Mouse (Mus musculus) olfactory bulb, adult 2 months (tissue): ENCODE measurements around the gene Tmem132a.

Experiments used
- CTCF ChIP-seq: fragments of 200-500 bp; IDR thresholded peaks from 2 replicates; pipeline ENCODE4 v1.5.1; 2012; ENCODE audit warnings: low read depth, mild to moderate bottlenecking, low read length, moderate library complexity; ENCODE audit not compliant: insufficient read depth
- POLR2A ChIP-seq: fragments of 200-500 bp; IDR thresholded peaks from 2 replicates; pipeline ENCODE4 v1.6.1; 2012; ENCODE audit warnings: mild to moderate bottlenecking, low read depth, low read length, moderate library complexity; ENCODE audit not compliant: insufficient read depth

- no peak for TF ChIP-seq POLR2A
- no peak for TF ChIP-seq CTCF
Observed at GRCm38 (mm10) chr19:10816462-10816861, 53.3 kb downstream of the Tmem132a start.
